Mouse (Mus musculus) kidney, adult 2 months (tissue): ENCODE data around the gene Slc4a11. TPM values are rescaled to one million over a fixed set of nuclear protein-coding genes. Genes with fewer than 3 reads are reported as not detected.

ENCODE experiments used
- DNase-seq: peaks from one replicate; pipeline ENCODE4 v3.0.0; 2021
- H3K27ac ChIP-seq: fragments of 200-500 bp; 2 replicates; pipeline ENCODE4 v1.5.1; 2012; ENCODE audit warnings: low read depth, low read length, control low read depth, inconsistent platforms; ENCODE audit not compliant: insufficient read depth
- H3K27me3 ChIP-seq: fragments of 200-500 bp; replicated peaks from 2 replicates; pipeline ENCODE4 v1.6.1; 2012; ENCODE audit warnings: mild to moderate bottlenecking, moderate library complexity, low read length, inconsistent platforms; ENCODE audit not compliant: control insufficient read depth, insufficient read depth
- H3K36me3 ChIP-seq: fragments of 200-500 bp; 2 replicates; pipeline ENCODE4 v1.6.1; 2012; ENCODE audit warnings: mild to moderate bottlenecking, moderate library complexity, low read length, inconsistent platforms; ENCODE audit not compliant: control insufficient read depth, insufficient read depth
- H3K4me1 ChIP-seq: fragments of 200-500 bp; 2 replicates; pipeline ENCODE4 v1.6.1; 2011; ENCODE audit warnings: low read length; ENCODE audit not compliant: control insufficient read depth, insufficient read depth
- H3K4me3 ChIP-seq: fragments of 200-500 bp; 2 replicates; pipeline ENCODE4 v1.5.1; 2011; ENCODE audit warnings: mild to moderate bottlenecking, low read depth, low read length, control low read depth; ENCODE audit not compliant: insufficient read depth
- CTCF ChIP-seq: fragments of 200-500 bp; conservative IDR thresholded peaks from 2 replicates; pipeline ENCODE4 v1.5.1; 2011; ENCODE audit warnings: low read depth, mild to moderate bottlenecking, control low read depth, low read length, moderate library complexity, mixed read lengths; ENCODE audit not compliant: insufficient read depth, insufficient read length
- POLR2A ChIP-seq: fragments of 200-500 bp; IDR thresholded peaks from one replicate; pipeline ENCODE4 v1.6.1; 2011; ENCODE audit warnings: low read depth, low read length, control low read depth
- WGBS: fragments of 180-500 bp; shearing (Covaris S2); methylation state at CpG from one replicate; pipeline ENCODE4 v1.1.7; 2018; 5-methylcytosine and 5-hydroxymethylcytosine counted together
- polyA plus RNA-seq: library from polyadenylated mRNA; depleted of rRNA; stranded (reverse); fragments of >200 nt; gene quantifications from 2 replicates; pipeline ENCODE4 v1.2.3, GENCODE M21; 2012

Gene Slc4a11
- polyA plus RNA-seq, 1 experiment: 30.6 TPM

- no peak for DNase-seq
- Histone ChIP-seq H3K4me1 (no peaks in the 10 kb centered on the region; the same call in 1 of the 2 replicates), H3K4me3 (no peak overlapping the region), H3K36me3 (peaks cover 2% of the 10 kb centered on the region), H3K27me3 (no peaks in the 10 kb centered on the region), H3K27ac (no peak overlapping the region)
- WGBS: 66% methylated on average over 6 of the region's 6 CpGs
- TF ChIP-seq POLR2A (no peak), CTCF (0 out of 2 replicates have a peak, but pooled peaks have one; percentile 2)
Observed at GRCm38 (mm10) chr2:130705178-130705577, 7.9 kb upstream of the Slc4a11 start.

DNA sequence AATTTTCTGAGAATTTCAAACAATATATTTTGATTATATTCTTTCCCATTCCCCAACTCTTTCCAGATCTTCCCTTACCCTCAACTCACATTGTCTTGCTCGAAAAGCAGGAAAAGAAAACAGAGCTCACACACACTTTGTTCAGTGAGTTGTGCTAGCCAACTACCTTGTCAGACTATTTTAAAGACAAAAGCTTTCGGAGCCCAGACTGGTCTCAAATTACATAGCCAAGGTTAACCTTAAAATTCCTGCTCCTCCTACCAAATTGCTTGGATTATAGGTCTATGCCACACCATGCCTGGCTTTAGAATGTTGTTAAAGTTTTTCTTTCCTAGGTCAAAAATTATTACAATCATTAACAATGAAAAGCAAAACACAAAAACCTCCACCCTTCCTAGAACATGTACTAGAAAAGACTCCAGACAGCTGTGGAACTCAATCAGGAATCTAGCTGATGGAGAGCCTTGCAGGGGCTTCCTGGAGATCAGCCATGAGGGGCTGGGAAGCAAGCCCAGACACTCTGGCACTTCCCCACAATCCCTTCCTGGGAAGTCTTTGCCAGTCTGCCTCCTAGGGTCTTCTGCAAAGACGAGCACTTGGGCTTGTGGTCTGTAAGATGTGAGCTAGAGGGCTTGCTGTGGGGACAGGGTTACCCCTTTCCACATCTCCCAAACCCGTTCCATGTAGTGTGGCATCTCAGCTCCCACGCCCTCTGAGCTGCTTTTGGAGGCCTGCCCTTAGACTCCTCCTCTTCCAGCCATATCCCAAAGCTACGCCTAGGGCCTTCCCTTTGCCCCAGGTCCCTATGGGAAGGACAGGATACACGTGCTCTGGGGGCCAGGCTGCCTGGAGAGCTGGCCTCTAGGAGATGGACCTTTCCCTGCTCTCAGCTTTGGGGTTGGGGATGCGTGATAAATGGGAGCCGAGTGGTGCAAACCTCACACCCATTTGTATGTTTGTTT, 7.0 kb upstream of the Slc4a11 start:
- 45% methylated on average over 9 of the region's 9 CpGs for WGBS
- no peak overlapping the region for H3K4me3 ChIP-seq
- H3K27ac ChIP-seq: no peak overlapping the region
- 0 out of 2 replicates have a peak, but pooled peaks cover 1% of the 10 kb centered on the region for H3K36me3 ChIP-seq
- H3K27me3 ChIP-seq: no peaks in the 10 kb centered on the region
- H3K4me1 ChIP-seq: no peaks in the 10 kb centered on the region; the same call in 1 of the 2 replicates
- peak; percentile 50 for DNase-seq
- TF ChIP-seq CTCF (no peak), POLR2A (no peak)

GRCm38 (mm10) chr2:130697821-130698266, 525 bp upstream of the Slc4a11 start:
- no peak for DNase-seq
- WGBS: 19% methylated on average over 14 of the region's 14 CpGs
- no peaks in the 10 kb centered on the region for H3K4me1 ChIP-seq
- no peaks in the 10 kb centered on the region; the same call in 1 of the 2 replicates for H3K27me3 ChIP-seq
- TF ChIP-seq POLR2A: no peak
- no peak for TF ChIP-seq CTCF
- H3K27ac ChIP-seq: no peak overlapping the region
- peak overlapping the region; percentile 55 for H3K4me3 ChIP-seq
- H3K36me3 ChIP-seq: no peaks in the 10 kb centered on the region

DNA sequence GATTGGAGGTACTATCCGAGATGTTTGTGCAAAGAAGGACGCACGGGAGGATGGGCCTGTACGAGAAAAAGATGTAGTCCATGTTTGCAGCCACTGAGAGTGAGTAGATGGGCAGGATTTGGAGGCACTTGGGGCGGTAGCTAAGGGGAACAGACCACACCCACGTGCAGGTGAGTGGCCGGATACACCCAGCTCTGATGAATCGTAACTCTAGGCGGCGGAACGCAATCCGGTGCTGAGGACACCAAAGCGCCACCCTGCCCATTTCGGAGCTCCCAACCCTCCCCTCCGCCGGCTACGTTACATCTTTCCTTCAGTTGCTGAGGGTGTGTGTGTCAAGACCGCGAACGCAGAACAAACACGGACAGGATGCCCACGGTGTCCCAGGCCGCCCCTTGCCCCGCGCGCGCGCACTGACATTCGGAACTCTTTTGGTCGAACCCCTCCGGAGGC, 593 bp downstream of the Slc4a11 start:
- H3K4me3 ChIP-seq: peak overlapping the region; percentile 55

DNA sequence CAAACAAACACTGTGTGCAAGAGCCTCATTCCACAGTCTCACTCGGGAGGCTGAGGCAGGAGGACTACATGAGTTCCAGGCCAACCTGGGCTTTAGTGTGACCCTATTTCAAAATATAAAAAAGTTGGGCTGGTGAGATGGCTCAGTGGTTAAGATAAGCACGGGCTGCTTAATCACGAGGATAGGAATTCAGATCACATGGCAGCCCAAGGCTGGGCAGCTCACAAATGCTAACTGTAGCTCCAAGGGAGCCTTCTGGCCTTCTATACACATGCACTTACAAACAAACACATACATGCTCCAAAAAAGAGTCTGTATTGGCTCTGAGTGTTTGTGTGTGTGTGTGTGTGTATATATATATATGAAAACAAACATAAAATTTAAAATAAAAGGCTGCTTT, 3.8 kb downstream of the Slc4a11 start:
- Histone ChIP-seq H3K27ac (no peak overlapping the region), H3K27me3 (no peaks in the 10 kb centered on the region; the same call in 1 of the 2 replicates), H3K4me1 (no peaks in the 10 kb centered on the region), H3K4me3 (no peak overlapping the region), H3K36me3 (no peaks in the 10 kb centered on the region)
- TF ChIP-seq CTCF (no peak), POLR2A (no peak)
- 63% methylated on average over 3 of the region's 3 CpGs for WGBS
- no peak for DNase-seq

More for the DNA sequence above, 593 bp downstream of the Slc4a11 start:
- H3K27ac ChIP-seq: 0 out of 2 replicates have a peak overlapping the region, but pooled peaks have one; percentile 6
- TF ChIP-seq POLR2A: no peak
- no peak for TF ChIP-seq CTCF
- H3K4me1 ChIP-seq: no peaks in the 10 kb centered on the region
- no peak for DNase-seq
- WGBS: 2% methylated on average over 31 of the region's 31 CpGs
- H3K36me3 ChIP-seq: no peaks in the 10 kb centered on the region
- H3K27me3 ChIP-seq: no peaks in the 10 kb centered on the region; the same call in 1 of the 2 replicates

- TF ChIP-seq POLR2A (no peak), CTCF (no peak)
- no peaks in the 10 kb centered on the region for H3K4me1 ChIP-seq
- 60% methylated on average over 2 of the region's 2 CpGs for WGBS
- no peak for DNase-seq
- no peak overlapping the region for H3K4me3 ChIP-seq
- H3K27me3 ChIP-seq: no peaks in the 10 kb centered on the region
- no peaks in the 10 kb centered on the region for H3K36me3 ChIP-seq
- no peak overlapping the region for H3K27ac ChIP-seq
Observed at GRCm38 (mm10) chr2:130689011-130689410, 8.3 kb downstream of the Slc4a11 start.

GRCm38 (mm10) chr2:130685426-130685825, 11.9 kb downstream of the Slc4a11 start:
- TF ChIP-seq POLR2A: no peak
- no peak for TF ChIP-seq CTCF
- Histone ChIP-seq H3K36me3 (no peaks in the 10 kb centered on the region; the same call in 1 of the 2 replicates), H3K4me1 (no peaks in the 10 kb centered on the region), H3K4me3 (no peak overlapping the region), H3K27me3 (no peaks in the 10 kb centered on the region), H3K27ac (no peak overlapping the region)
- WGBS: 77% methylated on average over 9 of the region's 9 CpGs
- DNase-seq: no peak
